Mouse (Mus musculus): ENCODE results near the gene Gm5089. TPM values are rescaled to one million over a fixed set of nuclear protein-coding genes. Genes with fewer than 3 reads are reported as not detected.

Gene Gm5089
- polyA plus RNA-seq (2012; rRNA removed), result 0.08 TPM in 1 of 2 replicates, not detected in the other

- DNase-seq (ENCODE audit: low read depth), result no peak
These were observed at the start of gene Gm5089 for GRCm38 (mm10) chr14:122450496-122451382. TSS of gene Gm5089 (minus strand) at chr14:122451115.

- no peak for DNase-seq (ENCODE audit: low read depth)
These were observed 41.1 kb upstream of the Gm5089 start for GRCm38 (mm10) chr14:122492015-122492414.

GRCm38 (mm10) chr14:122491521-122491920 is 40.6 kb upstream of the Gm5089 start:
- no peak for DNase-seq (ENCODE audit: low read depth)

- no peak for DNase-seq (ENCODE audit: low read depth)
These were observed 39.8 kb upstream of the Gm5089 start, which contains the start of gene Gm10837 for GRCm38 (mm10) chr14:122490441-122491328. TSS of gene Gm10837 (plus strand) at chr14:122490586.

- no peak for DNase-seq (ENCODE audit: low read depth)
These were observed 38.9 kb upstream of the Gm5089 start for GRCm38 (mm10) chr14:122489686-122490414.

- DNase-seq (ENCODE audit: low read depth), result no peak
These were observed 38.1 kb upstream of the Gm5089 start for GRCm38 (mm10) chr14:122489041-122489440.

GRCm38 (mm10) chr14:122487366-122487765 is 36.5 kb upstream of the Gm5089 start:
- no peak for DNase-seq (ENCODE audit: low read depth)

- DNase-seq (ENCODE audit: low read depth), result no peak
These were observed 35.7 kb upstream of the Gm5089 start for GRCm38 (mm10) chr14:122486611-122487010.

- no peak for DNase-seq (ENCODE audit: low read depth)
These were observed 34.8 kb upstream of the Gm5089 start for GRCm38 (mm10) chr14:122485635-122486181.

GRCm38 (mm10) chr14:122484844-122485551 is 34.1 kb upstream of the Gm5089 start:
- DNase-seq (ENCODE audit: low read depth), result no peak

- DNase-seq (ENCODE audit: low read depth), result no peak
These were observed 33.5 kb upstream of the Gm5089 start for GRCm38 (mm10) chr14:122484458-122484843.

- DNase-seq (ENCODE audit: low read depth), result no peak
These were observed 32.9 kb upstream of the Gm5089 start for GRCm38 (mm10) chr14:122483556-122484421.

- DNase-seq (ENCODE audit: low read depth), result no peak
These were observed 32.1 kb upstream of the Gm5089 start for GRCm38 (mm10) chr14:122483024-122483385.

- no peak for DNase-seq (ENCODE audit: low read depth)
These were observed 31.4 kb upstream of the Gm5089 start for GRCm38 (mm10) chr14:122482081-122483023.

- no peak for DNase-seq (ENCODE audit: low read depth)
These were observed 30.3 kb upstream of the Gm5089 start for GRCm38 (mm10) chr14:122481181-122481580.

GRCm38 (mm10) chr14:122480355-122480754 is 29.4 kb upstream of the Gm5089 start:
- DNase-seq (ENCODE audit: low read depth), result no peak

GRCm38 (mm10) chr14:122479461-122480109 is 28.7 kb upstream of the Gm5089 start:
- no peak for DNase-seq (ENCODE audit: low read depth)

- no peak for DNase-seq (ENCODE audit: low read depth)
These were observed 27.7 kb upstream of the Gm5089 start for GRCm38 (mm10) chr14:122478574-122479011.
